Mouse (Mus musculus): ENCODE measurements at regions not wholly inside any gene's neighbourhood (a gene's known extent, or its start where the extent isn't known, plus 50 kb on each side); places are given as distances from the start of the nearest gene placed in this dataset.

GRCm38 (mm10) chr12:71578006-71578405 is 252.9 kb upstream of the Daam1 start:
- no peak for DNase-seq

GRCm38 (mm10) chr12:71578912-71579311 is 252.0 kb upstream of the Daam1 start:
- peak; percentile 40 to 47 for DNase-seq

GRCm38 (mm10) chr12:71580532-71581290 is 250.2 kb upstream of the Daam1 start:
- peak; percentile 6 to 42 for DNase-seq

GRCm38 (mm10) chr12:71584618-71585017 is 246.3 kb upstream of the Daam1 start:
- no peak for DNase-seq

- no peak for DNase-seq
Observed at GRCm38 (mm10) chr12:71598641-71599040, 232.2 kb upstream of the Daam1 start.

- DNase-seq = no peak
Observed at GRCm38 (mm10) chr12:71601091-71601690, 229.7 kb upstream of the Daam1 start.

- DNase-seq = no peak
Observed at GRCm38 (mm10) chr12:71603136-71603535, 227.7 kb upstream of the Daam1 start.

DNA sequence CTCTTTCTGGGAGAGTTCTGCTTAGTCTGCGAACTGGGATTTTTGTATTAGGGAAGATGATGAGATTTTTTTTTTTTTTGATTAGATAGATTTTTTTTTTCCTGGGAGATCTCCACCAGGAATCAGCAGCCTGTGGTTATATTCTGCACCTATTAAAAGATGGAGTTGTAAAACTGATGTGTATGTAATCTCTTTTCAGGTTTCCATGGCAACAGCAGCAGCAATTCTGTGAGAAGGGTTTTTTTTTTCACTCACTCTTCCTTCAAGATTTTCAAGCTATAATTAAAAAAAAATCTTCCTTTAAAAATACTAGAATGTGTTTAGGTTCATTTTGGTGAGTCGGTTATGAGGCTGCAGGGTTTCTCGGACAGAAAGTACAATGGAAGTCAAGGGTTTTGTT is 224.5 kb upstream of the Daam1 start:
- DNase-seq = no peak

GRCm38 (mm10) chr12:71607966-71608365 is 222.9 kb upstream of the Daam1 start:
- DNase-seq = no peak

DNA sequence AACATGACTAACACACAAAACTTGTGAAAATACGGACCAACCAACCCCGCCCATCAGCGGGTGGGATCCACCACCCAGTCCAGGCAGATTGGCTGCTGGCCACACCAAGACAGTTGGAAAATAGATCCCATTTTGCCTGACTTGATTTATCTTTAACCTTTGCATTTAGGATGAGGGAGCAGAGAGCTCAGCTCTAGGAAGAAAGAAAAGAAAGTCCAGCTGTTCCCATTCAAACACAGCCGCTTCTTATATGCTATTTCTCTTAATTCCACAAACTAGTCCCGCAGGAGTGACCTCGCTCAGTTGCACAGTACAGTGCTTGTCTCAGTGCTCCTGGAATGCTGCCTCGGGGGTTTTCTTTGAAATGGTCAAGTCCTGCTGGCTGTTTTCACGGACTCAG is 217.6 kb upstream of the Daam1 start:
- DNase-seq = peak in 1 of 2 experiments; percentile 25

DNA sequence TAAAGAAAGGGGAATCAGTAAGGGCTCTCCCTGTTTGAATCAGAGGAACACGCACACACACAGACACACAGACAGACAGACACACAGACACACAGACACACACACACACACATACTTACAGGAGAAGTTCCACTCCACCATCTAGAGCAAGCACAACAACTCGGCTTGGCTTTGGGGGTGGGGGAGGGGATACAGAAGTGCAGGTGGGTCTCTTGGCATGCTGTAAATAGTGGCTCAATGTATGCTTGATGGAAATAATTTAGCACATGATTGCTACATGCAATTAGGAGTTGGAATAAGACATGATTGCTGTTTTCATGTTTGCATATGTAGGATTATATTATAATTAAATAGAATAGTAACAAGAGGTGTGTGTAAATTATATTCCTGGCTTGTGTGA is 215.9 kb upstream of the Daam1 start:
- no peak for DNase-seq

- no peak for DNase-seq
Observed at GRCm38 (mm10) chr12:71615383-71615782, 215.5 kb upstream of the Daam1 start.

DNA sequence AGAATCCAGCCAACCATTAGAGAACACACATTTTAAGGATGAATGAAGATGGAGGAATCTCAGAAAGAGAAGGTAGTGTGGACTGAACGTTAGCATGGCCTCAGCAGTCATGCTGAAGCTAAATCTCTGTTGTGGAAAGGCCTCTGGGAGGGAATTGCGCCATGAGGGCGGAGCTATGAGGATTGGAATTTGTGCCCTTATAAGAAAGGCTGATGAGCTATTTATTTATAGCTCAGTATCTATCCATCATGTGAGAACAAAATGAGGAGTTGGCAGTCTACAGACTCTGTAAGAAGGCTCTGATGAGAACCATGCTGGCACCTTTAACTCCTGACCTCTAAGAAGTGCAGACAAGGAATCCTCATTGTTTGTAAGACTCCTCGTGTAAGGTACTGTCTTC is 214.8 kb upstream of the Daam1 start:
- DNase-seq = no peak

GRCm38 (mm10) chr12:71618466-71618865 is 212.4 kb upstream of the Daam1 start:
- no peak for DNase-seq

DNA sequence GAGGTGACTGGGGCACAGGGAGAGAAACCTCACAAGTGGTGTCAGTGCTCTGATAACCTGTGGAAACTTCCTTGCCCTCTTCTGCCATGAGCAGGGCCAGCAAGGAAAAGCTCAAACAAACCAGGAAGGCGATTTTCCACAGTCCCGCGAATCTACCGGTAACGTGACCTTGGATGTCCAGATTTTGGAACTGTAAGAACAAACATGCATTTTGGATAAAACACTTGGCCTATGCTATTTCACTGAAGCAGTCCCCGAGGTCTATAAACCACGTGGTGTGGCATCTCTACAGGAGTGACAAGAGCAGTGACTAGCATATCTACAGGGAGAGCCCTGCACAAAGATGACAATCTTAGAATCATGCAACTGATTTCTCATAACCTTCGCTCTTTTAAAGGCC is 211.9 kb upstream of the Daam1 start:
- no peak for DNase-seq

DNA sequence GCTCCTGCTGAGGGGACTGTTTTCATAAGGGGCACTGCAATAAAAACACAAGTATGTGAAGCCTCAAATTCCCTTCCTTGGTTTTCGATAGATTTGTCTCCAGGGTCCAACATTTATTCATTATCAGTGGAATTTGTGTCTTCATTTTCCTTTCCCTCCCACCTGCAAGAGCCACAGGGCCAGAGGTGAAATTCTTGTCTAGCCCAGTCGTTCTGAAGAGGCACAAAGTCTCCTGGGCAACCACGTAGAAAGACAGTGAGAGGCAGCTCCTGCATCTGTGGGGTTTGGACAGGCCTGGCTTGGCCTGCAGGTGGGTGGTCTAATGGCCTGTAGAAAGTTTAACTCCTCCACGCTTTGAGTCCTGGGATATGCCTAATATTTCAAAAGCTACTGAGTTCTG is 211.3 kb upstream of the Daam1 start:
- no peak for DNase-seq

DNA sequence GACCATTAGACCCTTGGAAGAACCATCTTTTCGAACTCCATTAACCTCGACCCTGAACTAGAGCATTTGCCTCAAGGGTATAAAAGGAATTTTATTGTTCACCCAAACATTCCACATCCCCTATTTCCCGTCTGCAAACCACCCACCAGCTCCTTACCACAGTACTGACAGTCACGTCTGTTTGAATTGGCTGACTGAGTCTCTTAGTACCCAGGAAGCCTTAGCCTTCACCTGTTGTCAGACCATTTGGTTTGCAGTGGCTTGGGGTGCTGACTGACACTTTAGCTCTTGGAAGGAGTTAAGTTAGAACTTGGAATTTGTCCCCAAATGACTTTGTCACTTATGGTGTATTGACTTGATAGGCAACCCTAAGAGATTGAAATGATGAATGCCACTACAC is 209.3 kb upstream of the Daam1 start:
- no peak for DNase-seq

DNA sequence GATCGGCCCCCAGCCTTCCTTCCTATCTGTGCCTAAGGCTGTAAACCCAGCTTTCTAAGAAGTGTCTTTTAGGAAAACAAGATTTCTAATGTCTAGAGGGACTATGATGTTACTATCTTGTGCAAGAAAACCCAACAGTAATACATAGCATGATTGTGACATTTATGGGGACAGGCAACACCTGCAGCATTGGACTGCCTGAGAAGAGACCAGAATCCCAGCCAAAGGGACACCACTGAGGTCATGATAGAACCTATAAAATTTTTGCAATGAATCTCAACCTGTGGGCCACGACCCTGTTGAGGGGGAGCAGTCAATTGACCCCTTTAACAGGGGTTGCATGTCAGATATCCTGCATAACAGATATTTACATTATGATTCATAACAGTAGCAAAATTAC is 208.1 kb upstream of the Daam1 start:
- no peak for DNase-seq

GRCm38 (mm10) chr12:71623271-71623670 is 207.6 kb upstream of the Daam1 start:
- no peak for DNase-seq

GRCm38 (mm10) chr12:71624076-71624475 is 206.8 kb upstream of the Daam1 start:
- DNase-seq = no peak

- DNase-seq = no peak
Observed at GRCm38 (mm10) chr12:71624676-71625075, 206.2 kb upstream of the Daam1 start.

DNA sequence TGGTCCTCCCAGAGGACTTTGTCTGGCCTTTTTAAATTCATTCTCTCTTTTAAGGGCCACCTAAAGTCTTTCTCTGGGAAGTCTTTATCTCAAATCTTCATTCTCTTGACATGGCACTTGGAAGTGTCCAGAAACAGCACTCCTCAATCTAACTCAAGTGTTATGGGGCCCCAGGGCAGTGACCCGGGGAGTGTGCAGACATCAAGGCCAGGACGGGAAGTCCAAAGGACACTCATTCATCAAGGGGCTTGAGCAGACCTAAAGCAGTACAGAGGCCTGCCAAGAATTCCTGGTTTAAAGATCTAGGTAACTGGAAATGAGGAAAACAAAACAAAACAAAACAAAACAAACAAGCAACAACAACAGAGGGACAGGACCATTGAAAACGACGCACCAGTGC is 205.8 kb upstream of the Daam1 start:
- no peak for DNase-seq

GRCm38 (mm10) chr12:71626801-71627200 is 204.1 kb upstream of the Daam1 start:
- no peak for DNase-seq

DNA sequence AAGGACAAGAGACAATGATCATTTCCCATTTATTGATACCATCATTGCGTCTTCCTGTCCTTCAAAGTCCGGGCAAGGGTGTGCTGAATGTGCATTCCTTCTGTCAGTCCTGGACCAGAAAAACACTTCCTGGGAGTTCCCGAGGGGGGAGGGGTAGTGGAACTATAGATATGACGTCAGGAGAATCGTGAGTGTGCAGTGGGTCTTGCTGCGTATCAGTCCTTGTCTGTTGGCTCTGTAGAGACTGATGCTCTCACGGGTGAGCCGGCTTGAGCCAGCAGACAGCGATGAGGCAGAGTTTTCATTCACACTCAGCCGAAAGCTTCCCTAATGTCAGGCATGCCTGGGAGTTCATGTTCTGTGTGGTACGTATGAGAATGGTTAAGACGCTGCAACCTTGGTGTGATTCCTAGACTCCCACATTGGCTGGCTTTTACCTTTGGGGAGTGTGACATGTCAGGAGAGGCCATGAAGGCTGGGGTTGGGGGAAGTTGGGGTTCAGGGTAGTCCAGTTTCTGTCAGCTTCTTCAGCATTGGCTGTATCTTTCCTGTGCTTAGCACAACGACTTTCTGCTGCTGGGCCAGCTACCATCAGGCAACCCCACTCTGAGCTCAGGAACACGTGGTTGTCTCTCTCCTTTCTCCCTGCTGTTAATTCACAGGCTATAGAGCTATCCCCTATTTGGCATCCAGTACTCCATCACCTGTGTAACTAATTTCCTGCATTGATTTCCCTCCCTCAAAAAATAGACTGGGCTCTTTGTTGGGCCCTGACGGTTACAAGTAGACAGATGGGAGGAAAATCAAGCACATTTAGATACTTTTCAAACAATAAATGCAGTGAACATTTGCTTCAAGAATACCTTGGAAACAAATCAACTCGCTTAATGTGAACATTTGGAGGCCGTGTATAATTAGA is 203.2 kb upstream of the Daam1 start:
- DNase-seq = no peak

Data from kidney, postnatal 25 days (tissue).